Mouse (Mus musculus): ENCODE data around the gene Spdye4a. TPM values are rescaled to one million over a fixed set of nuclear protein-coding genes. Genes with fewer than 3 reads are reported as not detected.

The Spdye4a gene
- not detected in 3 replicates for total RNA-seq (2017)

DNA sequence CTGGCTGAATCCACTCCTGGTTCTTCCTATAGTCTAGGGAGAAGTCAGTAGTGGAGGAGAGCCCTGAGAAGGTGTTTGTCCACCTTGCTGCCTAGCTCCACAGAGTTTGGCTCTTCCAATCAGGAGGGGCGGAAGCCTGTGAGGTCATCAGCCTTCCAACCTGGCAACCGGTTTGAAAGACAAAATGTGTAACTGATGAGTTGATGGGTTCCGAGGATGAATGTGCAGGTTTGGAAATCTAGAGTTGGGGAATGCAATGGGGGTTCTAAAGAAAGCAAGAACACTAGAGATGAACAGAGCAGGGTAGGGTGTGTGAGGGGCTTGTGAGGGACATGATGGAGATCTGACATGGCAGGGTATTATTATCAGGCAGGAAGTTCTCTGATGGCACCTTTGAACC, at the start of gene Spdye4a:
Gene Spdye4a, minus strand, starts transcription at position 101 of the 400 bp plus-strand sequence.
- no peak for ATAC-seq (replicated peaks; ENCODE audit: insufficient number of reproducible peaks, low FRiP score, low TSS enrichment, poor library complexity, severe bottlenecking)

DNA sequence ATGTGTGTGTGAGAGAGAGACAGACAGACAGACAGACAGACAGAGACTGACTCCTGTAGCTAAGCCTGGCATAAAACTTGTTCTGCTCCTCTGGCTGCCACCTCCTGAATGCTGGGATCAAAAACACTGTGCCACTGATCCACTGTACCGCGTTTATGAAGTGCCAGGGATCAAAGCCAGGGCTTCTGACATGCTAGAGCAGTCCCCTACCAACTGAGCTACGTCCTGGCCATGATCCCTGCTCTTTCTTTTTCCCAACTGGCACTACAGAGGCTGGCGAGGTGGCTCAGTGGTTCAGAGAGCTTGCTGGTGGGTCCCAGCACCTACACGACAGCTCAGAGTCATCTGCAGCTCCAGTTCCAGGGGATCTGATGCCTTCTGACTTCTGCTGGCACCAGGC, 49.1 kb upstream of the Spdye4a start:
- ATAC-seq (replicated peaks; ENCODE audit: insufficient number of reproducible peaks, low FRiP score, low TSS enrichment, poor library complexity, severe bottlenecking), result no peak

DNA sequence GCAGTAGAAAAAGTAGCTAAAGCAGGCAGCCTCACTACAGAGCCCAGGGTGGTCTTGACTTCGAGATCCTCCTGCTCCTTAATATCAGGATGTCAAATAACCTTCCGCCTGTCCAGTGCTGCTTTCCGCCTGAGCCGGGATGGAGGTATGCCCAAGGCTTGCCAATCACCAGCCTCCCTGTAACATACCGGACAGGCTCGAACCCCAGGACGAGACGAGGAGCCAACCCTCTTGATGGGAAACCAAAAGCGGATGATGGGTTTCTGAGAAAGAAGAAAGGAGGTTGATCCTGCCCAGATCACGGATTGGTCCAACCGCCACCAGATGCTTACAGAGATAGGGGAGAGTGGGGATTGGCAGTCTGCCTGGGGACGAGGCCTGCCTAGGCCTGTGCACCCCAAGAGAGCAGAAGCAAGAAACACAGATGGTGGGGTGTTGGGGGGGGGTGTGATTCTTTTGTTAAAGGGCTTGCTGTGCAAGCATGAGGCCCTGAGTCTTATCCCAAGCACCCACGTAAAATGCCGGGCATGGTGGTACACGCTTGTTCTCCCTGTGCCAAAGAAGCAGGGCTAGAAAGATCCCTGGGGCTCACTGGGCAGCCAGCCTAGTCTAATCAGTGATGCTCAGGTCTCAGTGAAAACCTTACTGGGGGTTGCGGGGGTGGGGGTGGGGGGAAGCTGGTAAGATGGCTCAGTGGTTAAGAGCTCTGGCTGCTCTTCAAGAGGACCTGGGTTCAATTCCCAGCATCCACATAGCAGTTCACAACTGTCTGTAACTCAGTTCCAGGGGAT, 46.0 kb upstream of the Spdye4a start:
- no peak for ATAC-seq (replicated peaks; ENCODE audit: insufficient number of reproducible peaks, low FRiP score, low TSS enrichment, poor library complexity, severe bottlenecking)

DNA sequence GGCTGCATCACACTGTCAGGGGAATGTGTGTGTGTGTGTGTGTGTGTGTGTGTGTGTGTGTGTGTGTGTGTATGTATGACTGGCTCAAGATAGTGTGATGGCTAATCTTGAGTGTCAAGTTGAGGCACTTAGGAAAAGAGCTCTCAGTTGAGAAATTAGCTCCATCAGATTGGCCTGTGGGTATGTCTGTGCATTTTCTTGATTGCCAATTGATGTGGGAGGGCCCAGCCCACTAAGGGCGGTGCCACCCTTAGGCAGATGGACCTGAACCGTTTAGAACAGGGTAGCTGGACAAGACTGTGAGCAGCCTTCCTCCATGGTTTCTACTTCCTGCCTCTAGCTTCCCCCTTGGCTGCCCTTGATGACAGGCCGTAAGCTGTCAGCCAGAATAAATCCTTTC, 45.4 kb upstream of the Spdye4a start:
- no peak for ATAC-seq (replicated peaks; ENCODE audit: insufficient number of reproducible peaks, low FRiP score, low TSS enrichment, poor library complexity, severe bottlenecking)

DNA sequence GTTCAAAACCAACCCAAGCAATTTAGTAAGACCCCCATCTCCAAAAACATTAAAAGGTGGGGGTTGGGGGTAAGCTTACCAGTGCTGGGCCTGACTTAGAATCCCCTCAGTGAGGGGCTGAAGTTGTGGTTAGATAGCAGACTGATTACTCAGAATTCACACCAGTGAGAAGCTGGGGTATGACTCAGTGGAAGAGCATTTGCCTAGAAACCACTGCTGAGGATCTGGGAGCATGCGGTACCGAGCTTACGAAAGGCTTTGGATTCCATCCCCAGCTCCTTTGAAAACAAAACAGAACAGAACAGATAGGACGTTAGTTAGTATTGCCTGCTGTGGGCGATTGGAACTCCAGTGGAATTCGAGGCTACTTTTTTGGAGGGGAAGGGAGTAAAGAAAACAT, 45.0 kb upstream of the Spdye4a start:
- no peak for ATAC-seq (replicated peaks; ENCODE audit: insufficient number of reproducible peaks, low FRiP score, low TSS enrichment, poor library complexity, severe bottlenecking)

DNA sequence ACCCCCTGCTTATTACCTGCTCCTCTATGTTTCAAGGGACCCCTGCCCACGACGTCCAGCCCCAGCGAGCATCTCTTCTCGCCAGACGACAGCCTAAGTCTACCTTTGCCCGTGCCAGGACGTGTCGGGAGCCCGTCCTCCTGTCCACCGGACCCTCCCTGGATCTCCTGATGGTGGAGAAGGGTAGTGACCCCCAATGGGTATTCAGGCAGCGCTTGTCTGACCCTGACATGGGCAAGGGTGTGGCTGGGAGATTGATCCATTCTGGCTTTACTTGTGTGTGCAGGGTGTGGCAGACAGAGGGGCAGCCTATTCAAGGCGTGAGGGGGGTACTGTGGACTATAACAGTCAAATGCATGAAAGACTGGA, 43.4 kb upstream of the Spdye4a start:
- ATAC-seq (replicated peaks; ENCODE audit: insufficient number of reproducible peaks, low FRiP score, low TSS enrichment, poor library complexity, severe bottlenecking), result 0 out of 2 replicates have a peak, but pooled peaks have one; percentile 3

DNA sequence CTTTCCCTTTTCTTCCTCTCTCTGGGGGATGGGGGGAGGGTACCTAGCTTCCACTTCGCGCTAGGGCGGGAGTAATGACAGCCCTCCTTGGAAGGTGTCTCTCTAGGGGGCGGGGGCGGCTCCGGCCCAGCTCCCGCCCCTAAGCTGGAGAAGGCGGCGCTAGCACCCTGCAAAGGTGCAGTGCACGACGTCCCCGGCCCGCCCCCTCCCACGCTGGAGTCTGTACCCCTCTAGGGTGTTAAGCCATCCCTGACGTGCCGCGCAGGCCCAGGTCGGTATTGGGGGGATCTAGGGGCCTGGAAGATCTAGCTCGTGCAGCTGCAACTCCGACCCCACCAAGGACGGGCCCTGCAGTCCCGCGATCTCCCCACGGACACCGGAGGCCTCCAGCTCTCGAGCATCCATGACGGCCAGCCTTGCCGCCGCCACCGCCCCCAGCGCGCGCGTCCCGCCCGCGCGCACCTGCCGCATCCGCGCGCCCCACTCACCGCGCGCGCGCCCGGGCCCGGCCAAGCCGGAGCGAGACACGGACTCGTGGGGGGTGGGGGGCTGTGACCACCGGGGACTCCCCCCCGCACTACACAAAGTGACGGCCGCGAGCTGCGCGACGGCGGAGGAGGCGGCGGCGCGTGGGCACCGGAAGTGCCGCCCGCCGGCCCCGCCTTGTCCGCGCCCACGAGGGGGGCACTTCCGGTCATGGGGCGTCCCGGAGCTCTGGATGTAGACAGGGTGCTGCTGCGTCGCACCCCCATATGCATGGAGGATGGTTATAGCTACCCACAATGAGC, 42.9 kb upstream of the Spdye4a start, which contains the start of gene Zfp316:
Gene Zfp316, minus strand, starts transcription at position 660 of the 788 bp plus-strand sequence.
- peak; percentile 49 for ATAC-seq (replicated peaks; ENCODE audit: insufficient number of reproducible peaks, low FRiP score, low TSS enrichment, poor library complexity, severe bottlenecking)

DNA sequence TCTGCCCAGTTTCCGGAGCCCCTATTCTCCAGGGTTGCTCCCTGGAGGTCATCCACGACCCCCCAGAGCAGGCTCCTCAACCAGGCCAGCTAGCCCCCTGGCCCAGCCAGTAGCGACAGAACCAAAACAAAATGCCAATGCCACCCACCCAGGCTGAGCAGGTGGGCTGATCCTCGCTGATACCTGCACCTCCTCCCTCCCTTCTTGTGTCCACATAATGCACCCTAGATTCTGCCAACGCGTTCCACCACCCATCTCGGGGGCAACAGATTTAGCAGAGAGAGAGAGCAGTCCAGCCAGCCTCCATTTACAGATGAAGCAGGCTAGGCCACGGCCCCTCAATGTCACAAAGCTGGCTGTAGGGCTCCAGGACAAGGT, 42.3 kb upstream of the Spdye4a start:
- no peak for ATAC-seq (replicated peaks; ENCODE audit: insufficient number of reproducible peaks, low FRiP score, low TSS enrichment, poor library complexity, severe bottlenecking)

DNA sequence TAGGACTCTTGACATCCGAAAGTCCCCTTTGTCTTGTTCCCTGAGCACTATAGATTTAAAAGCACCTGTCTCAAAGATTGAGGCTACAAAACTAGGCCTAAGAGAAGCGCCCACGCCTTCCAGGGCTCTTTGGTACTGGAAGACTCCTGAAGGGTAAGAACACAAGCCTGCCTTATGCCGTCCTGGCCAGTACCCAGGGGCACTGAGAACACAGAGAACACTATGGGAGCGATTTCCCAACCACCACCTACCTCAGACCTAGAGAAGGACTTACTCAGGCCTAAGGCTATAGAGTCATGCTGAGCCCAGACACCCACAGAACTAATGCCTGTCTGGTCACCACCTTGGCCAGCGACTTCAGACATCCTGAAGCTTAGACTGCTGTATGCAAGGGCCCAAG, 40.1 kb upstream of the Spdye4a start:
- ATAC-seq (replicated peaks; ENCODE audit: insufficient number of reproducible peaks, low FRiP score, low TSS enrichment, poor library complexity, severe bottlenecking), result no peak

DNA sequence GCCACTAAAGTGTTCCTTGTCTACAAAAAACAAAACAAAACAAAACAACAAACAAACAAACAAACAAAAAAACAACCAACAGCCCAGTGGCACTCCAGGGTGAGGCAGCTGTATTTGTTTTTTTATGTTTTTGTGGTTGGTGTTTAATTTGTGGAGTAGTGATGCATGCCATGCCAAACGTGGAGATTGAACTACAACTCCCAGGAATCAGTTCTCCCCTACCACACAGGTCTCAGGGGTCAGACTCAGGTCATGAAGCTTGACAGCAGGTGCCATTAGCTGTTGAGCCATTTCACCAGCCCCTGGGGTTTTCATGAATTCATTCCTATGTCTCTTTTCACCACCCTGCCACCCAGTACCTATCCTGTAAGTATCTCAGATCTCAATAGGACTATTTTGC, 38.7 kb upstream of the Spdye4a start:
- ATAC-seq (replicated peaks; ENCODE audit: insufficient number of reproducible peaks, low FRiP score, low TSS enrichment, poor library complexity, severe bottlenecking), result no peak

DNA sequence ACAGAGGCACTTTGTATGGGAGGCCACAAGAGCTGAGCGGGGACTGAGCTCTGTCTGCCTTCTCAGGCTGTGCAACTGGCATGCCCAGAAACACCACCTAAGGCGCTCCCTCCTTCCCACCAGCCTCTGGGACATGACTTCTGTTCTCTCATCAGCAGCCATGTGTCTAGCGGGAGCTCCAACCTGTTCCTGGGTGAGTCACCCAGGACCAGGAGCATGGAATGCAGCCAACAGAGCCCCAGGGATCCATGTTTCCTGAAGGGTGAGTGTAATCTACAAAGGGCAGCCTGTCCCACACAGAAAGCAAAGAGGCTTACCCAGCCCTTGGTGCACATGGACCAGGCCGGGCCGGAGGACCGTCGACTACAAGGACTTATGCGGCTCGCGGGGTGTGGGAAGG, 38.0 kb upstream of the Spdye4a start:
- no peak for ATAC-seq (replicated peaks; ENCODE audit: insufficient number of reproducible peaks, low FRiP score, low TSS enrichment, poor library complexity, severe bottlenecking)

DNA sequence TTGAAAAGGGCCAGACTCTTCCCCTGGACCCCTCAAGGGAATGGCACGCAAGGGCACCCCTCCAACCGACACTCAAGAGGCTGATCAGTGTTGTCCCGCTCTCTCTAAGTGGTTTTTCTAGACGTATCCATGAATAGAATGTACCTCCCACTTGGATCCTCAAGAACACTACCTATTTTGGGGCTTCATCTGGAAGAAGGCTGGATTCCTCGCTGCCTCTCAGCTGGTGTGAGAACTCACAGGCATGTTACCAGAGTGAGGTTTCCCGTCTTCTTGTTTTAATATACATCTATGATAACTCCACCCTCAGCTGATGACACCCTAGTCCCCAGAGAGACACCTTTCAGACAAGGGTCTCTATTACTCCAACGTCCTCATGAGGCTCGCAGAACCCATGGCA, 34.9 kb upstream of the Spdye4a start:
- no peak for ATAC-seq (replicated peaks; ENCODE audit: insufficient number of reproducible peaks, low FRiP score, low TSS enrichment, poor library complexity, severe bottlenecking)

DNA sequence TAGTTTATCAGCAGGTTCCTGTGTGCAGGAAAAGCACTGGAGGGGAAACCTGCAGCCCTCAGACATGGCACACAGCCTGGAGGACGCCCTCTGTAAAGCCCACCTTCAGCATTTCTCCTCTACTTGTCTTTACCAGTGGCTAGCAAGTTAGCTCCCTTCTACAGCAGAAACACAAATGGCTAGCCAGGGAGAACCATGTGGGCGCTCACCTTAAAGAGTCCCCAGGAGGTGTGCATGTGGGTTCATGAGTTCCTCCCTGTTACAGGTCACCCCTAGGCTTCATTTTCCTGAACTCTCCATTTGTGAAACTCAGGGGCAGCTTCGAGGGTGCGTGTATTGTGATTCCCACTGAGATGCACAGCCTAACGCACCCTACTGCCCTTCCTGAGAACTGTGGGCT, 29.1 kb upstream of the Spdye4a start:
- ATAC-seq (replicated peaks; ENCODE audit: insufficient number of reproducible peaks, low FRiP score, low TSS enrichment, poor library complexity, severe bottlenecking), result no peak

DNA sequence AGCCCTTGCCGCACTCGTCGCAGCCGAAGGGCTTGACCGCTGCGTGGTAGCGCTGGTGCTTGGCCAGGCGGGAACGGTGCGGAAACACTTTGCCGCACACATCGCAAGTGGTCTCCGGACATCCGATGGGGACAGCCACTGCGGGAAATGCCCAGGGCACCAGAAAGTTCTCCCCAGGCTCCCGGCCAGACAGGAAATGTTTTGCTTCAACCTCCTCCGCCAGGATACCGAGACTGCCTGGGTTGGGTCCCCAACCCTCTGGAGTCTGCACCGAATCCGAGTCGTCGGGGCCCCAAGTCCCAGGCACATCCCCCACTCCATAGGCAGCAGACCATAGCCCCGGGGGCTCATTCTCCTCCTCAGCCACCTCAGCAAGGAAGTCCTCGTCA, 28.4 kb upstream of the Spdye4a start:
- ATAC-seq (replicated peaks; ENCODE audit: insufficient number of reproducible peaks, low FRiP score, low TSS enrichment, poor library complexity, severe bottlenecking), result no peak

DNA sequence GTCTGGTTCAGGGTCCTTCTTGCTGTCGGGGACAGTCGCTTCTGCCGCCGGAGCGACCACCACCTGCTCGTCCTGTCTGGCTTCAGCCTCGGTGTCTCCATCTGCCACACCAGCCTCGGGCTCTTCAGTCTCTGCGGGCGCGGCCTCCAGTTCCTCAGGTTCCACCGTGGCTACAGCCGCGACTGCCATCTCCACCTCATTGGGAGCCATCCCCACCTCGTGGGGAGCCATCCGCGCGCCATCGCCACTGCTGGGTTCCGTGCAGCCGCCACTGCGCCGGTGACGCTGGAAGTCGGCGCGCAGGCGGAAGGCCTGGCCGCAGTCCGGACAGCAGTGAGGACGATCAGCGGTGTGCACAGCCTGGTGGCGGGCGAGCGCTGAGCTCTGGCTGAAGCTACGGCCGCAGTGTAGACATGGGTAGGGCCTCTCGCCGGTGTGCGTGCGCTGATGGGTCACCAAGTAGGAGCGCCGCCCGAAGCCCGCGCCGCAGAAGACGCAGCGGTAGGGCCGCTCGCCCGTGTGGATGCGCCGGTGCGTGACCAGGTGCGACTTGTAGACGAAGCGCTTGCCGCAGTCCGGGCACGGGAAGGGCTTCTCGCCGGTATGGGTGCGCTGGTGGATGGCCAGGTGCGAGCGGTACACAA, 27.9 kb upstream of the Spdye4a start:
- ATAC-seq (replicated peaks; ENCODE audit: insufficient number of reproducible peaks, low FRiP score, low TSS enrichment, poor library complexity, severe bottlenecking), result no peak

DNA sequence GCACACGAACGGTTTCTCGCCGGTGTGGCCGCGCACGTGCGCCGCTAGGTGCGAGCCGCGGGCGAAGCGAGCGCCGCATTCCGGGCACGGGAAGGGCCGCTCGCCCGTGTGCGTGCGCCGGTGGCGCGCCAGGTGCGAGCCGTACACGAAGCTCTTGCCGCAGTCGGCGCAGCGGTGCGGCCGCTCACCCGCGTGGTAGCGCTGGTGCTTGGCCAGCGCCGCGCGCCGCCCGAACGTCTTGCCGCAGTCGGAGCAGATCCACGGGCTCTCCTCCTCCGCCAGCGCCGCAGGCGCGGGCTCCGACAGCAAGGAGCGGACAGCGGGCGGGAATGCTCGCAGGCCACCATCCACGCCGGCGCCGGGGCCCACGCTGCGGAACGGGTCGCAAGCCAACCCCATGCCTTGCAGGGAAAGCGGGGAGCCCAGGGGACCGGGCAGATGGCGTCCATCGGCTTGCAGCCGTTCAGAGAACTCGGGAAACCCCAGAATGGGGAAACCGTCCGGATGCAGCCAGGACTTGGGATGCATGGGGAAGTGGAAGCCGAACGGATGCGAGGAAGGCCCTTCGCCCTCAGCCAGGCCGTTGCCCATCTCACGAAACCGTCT, 27.3 kb upstream of the Spdye4a start:
- no peak for ATAC-seq (replicated peaks; ENCODE audit: insufficient number of reproducible peaks, low FRiP score, low TSS enrichment, poor library complexity, severe bottlenecking)

DNA sequence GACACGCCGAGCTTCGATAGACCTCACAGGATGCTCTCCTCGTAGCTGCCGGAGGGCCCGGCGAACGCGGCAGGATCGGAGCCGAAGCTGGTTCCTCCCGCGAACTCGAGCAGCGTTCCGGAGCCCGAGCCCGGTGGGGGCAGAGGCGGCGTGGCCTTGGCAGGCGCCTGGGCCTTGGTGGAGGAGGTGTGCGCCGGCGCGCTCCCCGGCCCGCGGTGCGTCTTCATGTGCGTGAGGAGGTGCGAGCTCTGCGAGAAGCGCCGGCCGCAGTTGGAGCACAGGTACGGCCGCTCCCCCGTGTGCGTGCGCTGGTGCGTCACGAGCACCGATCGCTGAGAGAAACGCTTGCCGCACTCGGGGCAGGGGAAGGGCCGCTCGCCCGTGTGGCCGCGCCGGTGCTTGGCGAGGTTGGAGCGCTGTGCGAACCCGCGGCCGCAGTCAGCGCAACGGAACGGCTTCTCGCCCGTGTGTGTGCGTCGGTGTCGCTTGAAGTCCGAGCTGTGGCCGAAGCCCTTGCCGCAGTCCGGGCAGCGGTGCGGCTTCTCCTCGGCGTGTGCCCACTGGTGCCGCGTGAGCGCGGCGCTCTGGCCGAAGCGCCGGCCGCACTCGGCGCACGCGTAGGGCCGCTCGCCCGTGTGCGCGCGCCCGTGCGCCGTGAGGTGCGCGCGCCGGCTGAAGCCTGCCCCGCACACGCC, 26.6 kb upstream of the Spdye4a start:
- ATAC-seq (replicated peaks; ENCODE audit: insufficient number of reproducible peaks, low FRiP score, low TSS enrichment, poor library complexity, severe bottlenecking), result no peak

DNA sequence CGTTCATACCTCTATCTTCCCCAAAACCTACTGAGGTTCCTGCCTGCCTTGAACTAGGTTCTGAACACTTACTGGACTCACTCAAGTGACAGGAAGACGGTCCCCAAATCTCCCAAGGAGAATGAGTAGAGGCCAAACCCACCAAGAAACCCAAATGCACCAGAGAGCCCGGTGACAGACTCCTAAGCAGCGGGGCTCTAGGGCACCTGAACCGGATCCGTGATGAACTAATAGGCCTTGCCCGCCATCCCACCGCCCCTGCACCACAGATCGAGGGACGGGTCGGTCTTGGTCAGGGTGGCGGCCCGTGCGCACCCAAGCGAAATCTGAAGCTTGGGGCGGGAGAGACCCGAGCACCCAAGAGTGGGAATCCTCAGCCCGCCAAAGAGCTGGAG, 26.1 kb upstream of the Spdye4a start:
- no peak for ATAC-seq (replicated peaks; ENCODE audit: insufficient number of reproducible peaks, low FRiP score, low TSS enrichment, poor library complexity, severe bottlenecking)

DNA sequence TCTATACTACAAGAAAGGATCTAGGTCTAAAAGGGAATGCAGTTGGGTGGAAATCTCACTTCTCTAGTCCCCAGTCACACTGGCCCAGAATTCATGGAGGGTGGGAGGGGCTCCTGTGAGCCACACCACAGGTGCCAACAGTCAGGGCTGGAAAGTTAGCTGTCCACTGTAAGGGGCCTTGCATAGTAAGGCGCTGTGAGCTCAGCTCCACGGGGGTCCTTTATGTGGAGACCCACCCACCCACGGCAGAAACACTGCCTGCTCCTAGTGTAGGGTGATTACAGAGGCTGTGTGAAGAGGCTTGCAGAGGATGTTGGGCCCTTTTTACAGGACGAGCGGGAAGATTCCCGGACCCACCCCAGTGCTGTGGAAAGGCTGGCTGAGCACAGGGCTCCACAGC, 25.3 kb upstream of the Spdye4a start:
- no peak for ATAC-seq (replicated peaks; ENCODE audit: insufficient number of reproducible peaks, low FRiP score, low TSS enrichment, poor library complexity, severe bottlenecking)

All from monocyte, adult 5-6 weeks (primary cell).